Mouse (Mus musculus) leukemia stem cell, adult 10-12 weeks (primary cell): ENCODE data around the gene Apoa1. TPM values are rescaled to one million over a fixed set of nuclear protein-coding genes. Genes with fewer than 3 reads are reported as not detected.

Experiments used
- polyA plus RNA-seq: library from polyadenylated mRNA; stranded (reverse); fragments of >175 nt; gene quantifications from 2 replicates; pipeline ENCODE4 v1.2.3, GENCODE M21; 2012; ENCODE audit warnings: low replicate concordance

Gene Apoa1
- 0.35 and 0.46 TPM in 2 replicates for polyA plus RNA-seq

GRCm38 (mm10) chr9:46228491-46228890 lies at the start of gene Apoa1:
Gene Apoa1 (plus strand): TSS chr9:46228580.

GRCm38 (mm10) chr9:46235596-46235648 lies 7.0 kb downstream of the Apoa1 start, which contains the start of gene Apoc3:
Gene Apoc3 (minus strand): TSS chr9:46235636.

GRCm38 (mm10) chr9:46240526-46241153 lies 12.3 kb downstream of the Apoa1 start, which contains the start of gene Apoa4:
Gene Apoa4 (plus strand): TSS chr9:46240696.

DNA sequence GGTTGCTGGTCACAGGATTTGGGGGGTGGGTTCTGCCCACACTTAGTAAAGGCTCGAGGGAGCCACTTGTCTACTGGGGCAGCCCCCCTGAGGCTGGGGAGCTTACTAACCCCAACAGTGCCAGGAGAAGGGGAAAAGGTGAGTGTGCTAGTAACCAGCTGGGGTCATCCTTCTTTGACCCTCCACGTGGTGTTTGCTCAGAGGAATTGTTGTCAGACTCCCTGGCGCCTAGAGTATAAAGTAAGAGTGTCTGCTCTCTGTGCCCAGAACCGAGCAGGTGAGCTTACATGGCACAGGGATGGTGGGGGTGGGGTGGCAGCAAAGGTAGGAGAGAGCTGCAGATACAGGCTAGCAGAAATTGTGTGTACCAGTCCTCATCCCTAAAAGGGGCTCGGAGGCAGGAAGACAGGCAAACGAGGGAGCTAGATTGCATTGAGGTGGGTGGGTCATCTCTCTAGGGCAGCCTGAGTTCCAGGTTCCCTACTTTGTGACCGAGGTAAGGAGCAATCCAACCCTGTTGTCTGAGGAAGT lies 40.0 kb downstream of the Apoa1 start, which contains the start of gene Apoa5:
Gene Apoa5, plus strand, starts transcription at position 291 of the 531 bp plus-strand sequence.

DNA sequence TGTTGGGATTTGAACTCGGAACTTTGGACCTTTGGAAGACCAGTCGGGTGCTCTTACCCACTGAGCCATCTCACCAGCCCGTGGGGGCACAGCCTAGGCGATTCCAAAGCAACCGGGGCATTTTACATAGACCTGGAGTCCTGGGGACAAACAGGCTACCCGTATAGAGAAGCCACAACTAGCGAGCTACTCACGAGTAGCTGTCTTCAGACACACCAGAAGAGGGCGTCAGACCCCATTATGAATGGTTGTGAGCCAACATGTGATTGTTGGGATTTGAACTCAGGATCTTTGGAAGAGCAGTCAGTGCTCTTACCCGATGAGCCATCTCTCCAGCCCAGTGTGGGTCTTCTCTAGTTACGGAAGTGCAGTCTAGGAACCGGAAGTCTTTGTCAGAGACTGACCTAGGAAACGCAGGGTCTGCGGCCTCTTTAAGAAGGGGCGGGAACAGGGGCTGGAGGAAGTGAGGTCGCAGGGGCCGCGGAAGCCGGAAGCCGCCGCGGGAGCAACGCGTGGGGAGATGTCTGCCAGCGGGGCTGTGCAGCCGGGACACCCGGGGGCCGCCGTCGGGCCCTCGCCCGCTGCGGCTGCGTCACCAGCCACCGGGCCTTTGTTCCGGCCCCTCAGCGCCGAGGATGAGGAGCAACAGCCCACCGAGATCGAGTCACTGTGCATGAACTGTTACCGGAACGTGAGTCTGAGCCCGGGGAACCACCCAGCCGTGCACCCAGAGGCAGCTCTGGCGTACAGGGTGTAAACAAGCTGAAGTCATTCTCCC lies 44.5 kb downstream of the Apoa1 start, which contains the start of gene Zpr1:
Gene Zpr1, plus strand, starts transcription at position 388 of the 778 bp plus-strand sequence.

Other genes with a start within 250 kb of the Apoa1 start
- 43.4 and 67.9 TPM in 2 replicates for gene Pafah1b2, start 215.9 kb upstream of the Apoa1 start, polyA plus RNA-seq
- gene Sik3, start 215.8 kb upstream of the Apoa1 start, polyA plus RNA-seq, result 10.9 and 13.3 TPM in 2 replicates
- not detected in 2 replicates for gene Apoc3, start 7.1 kb downstream of the Apoa1 start, polyA plus RNA-seq
- 0.09 and 0.19 TPM in 2 replicates for gene Apoa4, start 12.1 kb downstream of the Apoa1 start, polyA plus RNA-seq
- gene Apoa5, start 40.1 kb downstream of the Apoa1 start, polyA plus RNA-seq, result 0.16 TPM in 1 of 2 replicates, not detected in the other
- 33.0 and 41.9 TPM in 2 replicates for gene Zpr1, start 44.5 kb downstream of the Apoa1 start, polyA plus RNA-seq
- gene Bud13, start 54.4 kb downstream of the Apoa1 start, polyA plus RNA-seq, result 6.3 and 17.0 TPM in 2 replicates
- gene 4931429L15Rik, start 91.4 kb downstream of the Apoa1 start, polyA plus RNA-seq, result not detected in 2 replicates